Mouse (Mus musculus) kidney, postnatal 4 days (tissue): ENCODE measurements around the gene Atp2a2.
"Not testable (repeated sequence)": the region's sequence is repeated elsewhere in the genome, so short reads cannot be mapped to it uniquely, and the experiment has no call there.

ENCODE experiments used
- DNase-seq, 2 experiments: peaks; one replicate each; pipeline ENCODE4 v3.0.0; 2021; ENCODE audit warnings: mixed read lengths in 2 of 2

The Atp2a2 gene

GRCm38 (mm10) chr5:122493035-122493434 lies 9.0 kb downstream of the Atp2a2 start:
- no peak for DNase-seq

GRCm38 (mm10) chr5:122491385-122491784 lies 10.6 kb downstream of the Atp2a2 start:
- DNase-seq: no peak

- DNase-seq: no peak
Observed at GRCm38 (mm10) chr5:122490148-122490547, 11.9 kb downstream of the Atp2a2 start.

GRCm38 (mm10) chr5:122487825-122488224 lies 14.2 kb downstream of the Atp2a2 start:
- no peak for DNase-seq

- DNase-seq: not testable (repeated sequence)
Observed at GRCm38 (mm10) chr5:122486243-122486642, 15.8 kb downstream of the Atp2a2 start.

GRCm38 (mm10) chr5:122482733-122483391 lies 19.2 kb downstream of the Atp2a2 start:
- DNase-seq: no peak

GRCm38 (mm10) chr5:122481844-122482243 lies 20.2 kb downstream of the Atp2a2 start:
- DNase-seq: peak in 1 of 2 experiments; percentile 33

GRCm38 (mm10) chr5:122479131-122479530 lies 22.9 kb downstream of the Atp2a2 start:
- no peak for DNase-seq

GRCm38 (mm10) chr5:122477492-122477891 lies 24.5 kb downstream of the Atp2a2 start:
- DNase-seq: no peak

GRCm38 (mm10) chr5:122476078-122476477 lies 25.9 kb downstream of the Atp2a2 start:
- DNase-seq: no peak

GRCm38 (mm10) chr5:122474643-122475363 lies 27.2 kb downstream of the Atp2a2 start:
- no peak for DNase-seq

GRCm38 (mm10) chr5:122471658-122472057 lies 30.4 kb downstream of the Atp2a2 start:
- DNase-seq: no peak

GRCm38 (mm10) chr5:122461431-122461830 lies 40.6 kb downstream of the Atp2a2 start:
- no peak for DNase-seq

GRCm38 (mm10) chr5:122460656-122461055 lies 41.4 kb downstream of the Atp2a2 start:
- peak in 1 of 2 experiments; percentile 16 for DNase-seq

- no peak for DNase-seq
Observed at GRCm38 (mm10) chr5:122459335-122459734, 42.7 kb downstream of the Atp2a2 start.

GRCm38 (mm10) chr5:122458066-122458465 lies 44.0 kb downstream of the Atp2a2 start:
- no peak for DNase-seq

GRCm38 (mm10) chr5:122457054-122457453 lies 45.0 kb downstream of the Atp2a2 start:
- DNase-seq: not testable (repeated sequence)

GRCm38 (mm10) chr5:122455584-122455983 lies 46.4 kb downstream of the Atp2a2 start:
- DNase-seq: no peak

GRCm38 (mm10) chr5:122454883-122455282 lies 47.1 kb downstream of the Atp2a2 start:
- no peak for DNase-seq

GRCm38 (mm10) chr5:122454442-122454841 lies 47.6 kb downstream of the Atp2a2 start:
- DNase-seq: no peak

- no peak for DNase-seq
Observed at GRCm38 (mm10) chr5:122453188-122453587, 48.8 kb downstream of the Atp2a2 start.

- DNase-seq: no peak
Observed at GRCm38 (mm10) chr5:122452194-122452593, 49.8 kb downstream of the Atp2a2 start.

GRCm38 (mm10) chr5:122451324-122451723 lies 50.7 kb downstream of the Atp2a2 start:
- no peak for DNase-seq

GRCm38 (mm10) chr5:122450913-122451317 lies 51.1 kb downstream of the Atp2a2 start:
- DNase-seq: no peak
